Mouse (Mus musculus) monocyte, adult 59 days (primary cell): ENCODE measurements around the gene Ly6g6f. TPM values are rescaled to one million over a fixed set of nuclear protein-coding genes. Genes with fewer than 3 reads are reported as not detected.

Experiments used
- total RNA-seq, 2 experiments: library from RNA; stranded (reverse); gene quantifications; one replicate each; pipeline ENCODE4 v1.2.4; 2023

Gene Ly6g6f
- total RNA-seq, 2 experiments from 2014 or later, result not detected

DNA sequence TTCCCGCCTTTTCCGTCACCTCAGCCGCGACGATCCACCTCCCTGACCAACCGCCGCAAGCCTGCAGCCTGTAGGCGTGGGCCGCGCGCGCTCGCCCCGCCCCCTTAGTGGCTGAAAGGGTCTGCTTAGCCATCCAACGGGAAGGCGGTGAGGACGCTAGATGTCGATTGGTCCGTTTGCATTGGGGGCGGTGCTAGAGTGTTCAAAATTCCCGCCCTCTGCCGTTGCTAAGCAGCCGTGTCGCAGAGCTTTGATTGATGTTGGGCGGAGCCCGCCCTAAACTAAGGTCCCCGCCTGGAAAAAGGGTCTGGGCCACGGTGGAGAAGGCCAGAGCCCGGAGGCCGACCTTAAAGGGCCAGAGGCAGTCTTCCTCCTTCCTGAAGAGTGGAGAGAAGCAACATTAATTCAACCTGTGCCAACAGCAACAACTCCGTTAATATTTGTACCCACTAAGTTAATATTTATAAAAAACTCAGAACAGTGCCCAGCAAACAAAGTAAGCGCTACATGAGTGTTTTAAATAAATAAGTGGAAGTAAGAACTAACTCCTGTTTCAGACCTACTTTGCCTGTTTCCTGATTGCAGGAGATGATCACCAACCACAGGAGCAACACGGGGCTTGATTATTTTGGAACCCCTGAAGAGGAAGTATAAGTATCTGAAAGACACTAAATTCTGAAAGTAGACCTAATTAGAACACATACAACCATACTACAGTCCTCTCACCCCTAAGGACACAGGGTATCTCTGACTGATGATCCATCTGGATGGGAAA is 38.5 kb downstream of the Ly6g6f start, which contains the start of gene Msh5:
Gene Msh5, minus strand, starts transcription at position 65 of the 775 bp plus-strand sequence.

Other genes starting within 250 kb of the Ly6g6f start
- 10 to 100 TPM; 64.1 to 71.7 TPM for gene Stk19, start 248.7 kb downstream of the Ly6g6f start, total RNA-seq
- gene Dxo, start 248.6 kb downstream of the Ly6g6f start, total RNA-seq, result 10 to 100 TPM; 48.5 to 48.9 TPM
- gene Skiv2l, start 235.4 kb downstream of the Ly6g6f start, total RNA-seq, result 10 to 100 TPM; 83.5 to 92.5 TPM
- gene Nelfe, start 235.2 kb downstream of the Ly6g6f start, total RNA-seq, result 10 to 100 TPM; 21.6 to 31.4 TPM
- 10 to 100 TPM; 10.9 to 15.3 TPM for gene Cfb, start 223.1 kb downstream of the Ly6g6f start, total RNA-seq
- gene Zbtb12, start 206.1 kb downstream of the Ly6g6f start, total RNA-seq, result 1 to 10 TPM; 3.3 to 3.8 TPM
- gene Gm20547, start 203.6 kb downstream of the Ly6g6f start, total RNA-seq, result not detected
- 10 to 100 TPM; 16.6 to 17.2 TPM for gene C2, start 187.3 kb downstream of the Ly6g6f start, total RNA-seq
- 100 to 1,000 TPM; 134 to 139 TPM for gene Ehmt2, start 187.1 kb downstream of the Ly6g6f start, total RNA-seq
- not detected for gene Slc44a4, start 171.1 kb downstream of the Ly6g6f start, total RNA-seq
- gene Neu1, start 154.4 kb downstream of the Ly6g6f start, total RNA-seq, result 10 to 100 TPM; 58.9 to 60.2 TPM
- gene Hspa1b, start 126.4 kb downstream of the Ly6g6f start, total RNA-seq, result 100 to 1,000 TPM; 240 to 289 TPM
- gene Gm20481, start 115.7 kb downstream of the Ly6g6f start, total RNA-seq, result not detected
- 100 to 1,000 TPM; 322 to 373 TPM for gene Hspa1a, start 113.5 kb downstream of the Ly6g6f start, total RNA-seq
- under 1 TPM; 0.55 to 0.76 TPM for gene Hspa1l, start 112.9 kb downstream of the Ly6g6f start, total RNA-seq
- gene Lsm2, start 103.7 kb downstream of the Ly6g6f start, total RNA-seq, result 10 to 100 TPM; 18.6 to 21.1 TPM
- 10 to 100 TPM; 89.4 to 93.9 TPM for gene Vars, start 84.6 kb downstream of the Ly6g6f start, total RNA-seq
- under 1 TPM in 1 of 2 experiments, not detected in 1; 0.16 TPM for gene Vwa7, start 69.0 kb downstream of the Ly6g6f start, total RNA-seq
- not detected for gene Sapcd1, start 57.6 kb downstream of the Ly6g6f start, total RNA-seq
- gene Msh5, start 38.9 kb downstream of the Ly6g6f start, total RNA-seq, result 1 to 10 TPM; 1.0 to 2.2 TPM
- 100 to 1,000 TPM; 258 to 267 TPM for gene Clic1, start 35.6 kb downstream of the Ly6g6f start, total RNA-seq
- gene Ddah2, start 26.6 kb downstream of the Ly6g6f start, total RNA-seq, result 1 to 10 TPM; 1.2 to 1.7 TPM
- not detected for gene Ly6g6c, start 20.2 kb downstream of the Ly6g6f start, total RNA-seq
- not detected for gene Mpig6b, start 19.4 kb downstream of the Ly6g6f start, total RNA-seq
- not detected for gene Ly6g6e, start 8.7 kb downstream of the Ly6g6f start, total RNA-seq
- not detected for gene Ly6g6d, start 7.5 kb downstream of the Ly6g6f start, total RNA-seq
- gene Abhd16a, start 3.7 kb upstream of the Ly6g6f start, total RNA-seq, result 10 to 100 TPM; 58.8 to 60.6 TPM
- not detected for gene Ly6g5c, start 22.7 kb upstream of the Ly6g6f start, total RNA-seq
- gene Ly6g5b, start 29.8 kb upstream of the Ly6g6f start, total RNA-seq, result under 1 TPM; 0.42 to 0.61 TPM
- gene Gpank1, start 35.8 kb upstream of the Ly6g6f start, total RNA-seq, result 10 to 100 TPM; 22.2 to 30.3 TPM
- gene Csnk2b, start 36.4 kb upstream of the Ly6g6f start, total RNA-seq, result 100 to 1,000 TPM; 133 to 155 TPM
- 10 to 100 TPM; 15.5 to 25.3 TPM for gene D17H6S53E, start 40.8 kb upstream of the Ly6g6f start, total RNA-seq
- not detected for gene Apom, start 46.4 kb upstream of the Ly6g6f start, total RNA-seq
- gene Bag6, start 49.6 kb upstream of the Ly6g6f start, total RNA-seq, result 100 to 1,000 TPM; 324 to 360 TPM
- 100 to 1,000 TPM; 227 to 228 TPM for gene Prrc2a, start 79.3 kb upstream of the Ly6g6f start, total RNA-seq
- gene Aif1, start 90.5 kb upstream of the Ly6g6f start, total RNA-seq, result 100 to 1,000 TPM; 172 to 206 TPM
- gene Lst1, start 102.8 kb upstream of the Ly6g6f start, total RNA-seq, result 100 to 1,000 TPM; 935 to 974 TPM
- 10 to 100 TPM; 72.7 to 86.4 TPM for gene Ltb, start 108.8 kb upstream of the Ly6g6f start, total RNA-seq
- gene Tnf, start 116.4 kb upstream of the Ly6g6f start, total RNA-seq, result 10 to 100 TPM; 57.3 to 92.8 TPM
- not detected for gene Lta, start 119.7 kb upstream of the Ly6g6f start, total RNA-seq
- gene Gm16181, start 135.2 kb upstream of the Ly6g6f start, total RNA-seq, result 1 to 10 TPM in 1 of 2 experiments, not detected in 1; 1.3 TPM
- gene Atp6v1g2, start 148.1 kb upstream of the Ly6g6f start, total RNA-seq, result 1 to 10 TPM; 1.8 to 4.2 TPM
- gene Nfkbil1, start 150.2 kb upstream of the Ly6g6f start, total RNA-seq, result 10 to 100 TPM; 13.1 to 13.4 TPM
- gene Ddx39b, start 156.1 kb upstream of the Ly6g6f start, total RNA-seq, result 100 to 1,000 TPM; 243 to 247 TPM
- 1,000 to 10,000 TPM; 2,563 to 2,615 TPM for gene H2-D1, start 177.1 kb upstream of the Ly6g6f start, total RNA-seq
- gene H2-Q1, start 234.8 kb upstream of the Ly6g6f start, total RNA-seq, result 10 to 100 TPM; 10.2 to 13.7 TPM